18 mouse cellular contexts compared by ENCODE assay signal in the genomic region with DNA sequence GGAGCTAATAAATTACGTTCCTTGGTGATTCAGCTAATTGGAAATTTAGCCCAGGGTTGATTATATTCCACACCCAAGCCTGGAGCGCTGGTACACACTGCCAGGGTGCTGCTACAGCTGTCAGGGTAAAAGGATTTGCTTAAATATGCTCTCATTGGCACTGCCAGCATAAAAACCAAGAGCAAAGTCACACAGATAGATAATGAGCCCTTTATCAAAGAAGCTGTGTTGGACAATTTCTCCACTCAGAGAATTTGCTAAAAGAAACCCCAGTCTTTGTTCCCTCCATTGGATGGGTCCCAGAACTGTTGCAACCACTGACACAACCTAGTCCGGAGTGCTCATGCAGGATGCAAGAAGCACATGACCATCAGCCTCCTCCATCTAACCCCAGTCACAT. TPM values are rescaled to one million over a fixed set of nuclear protein-coding genes. Genes with fewer than 3 reads are reported as not detected.
DNase-seq lines count a peak whose midpoint lies in the region; ATAC-seq lines count a peak whose summit lies in the region.
"Had no signal": no experiment of that assay in that cellular context is flagged by ENCODE, and none has a peak within 500 bp of the region (broad histone marks: within the 10 kb centered on the region; RNA-seq: fewer than 3 reads in every experiment).

No protein-coding gene starts in this region.

- intact Hi-C loops in heart, postnatal 36 days (cut with DNase I): no loop called here
- intact Hi-C loops in left cerebral cortex, postnatal 10 days (cut with DNase I): no loop called here

- no peak for ATAC-seq in megakaryocyte, adult 5-6 weeks (ENCODE audit: poor library complexity, severe bottlenecking)

- peak; percentile 87 for DNase-seq in heart, adult 11 months
- DNase-seq in heart, postnatal 36 days: no peak
- DNase-seq in left cerebral cortex, adult 9 months (ENCODE audit: low spot score in 2 of 2): peak; percentile 42 to 58
- no peak for DNase-seq in left cerebral cortex, postnatal 10 days (ENCODE audit: extremely low spot score in 1 of 2, low spot score in 2 of 2)
- DNase-seq in brain, adult 2 months (ENCODE audit: low read depth, low spot score): peak; percentile 92
- DNase-seq in layer of hippocampus, adult 9-10 months (ENCODE audit: low spot score): peak; percentile 29
- DNase-seq: adrenal gland, postnatal 10 days; cerebellum, postnatal 10 days; gastrocnemius, postnatal 14 days; heart, adult 18-20 months; heart, postnatal 10 days; kidney, adult 9 months; kidney, postnatal 14 days; lung, embryonic 14.5 days; midbrain, embryonic 14.5 days; thymus, adult 18-20 months; thymus, postnatal 36 days had no signal

RNA-seq across cellular contexts. Expression of gene Pik3r1, which starts 9.8 kb away (rescaled TPM):
- total RNA-seq in heart, postnatal 36 days (2021): 100 to 1,000 TPM; 102 to 142 TPM
- total RNA-seq in left cerebral cortex, postnatal 10 days (2021): 100 to 1,000 TPM; 142 to 147 TPM
- 67.7 and 93.8 TPM in 2 replicates for total RNA-seq in megakaryocyte, adult 5-6 weeks (2015)
- 56.5 and 69.6 TPM in 2 replicates for total RNA-seq in megakaryocyte, adult 5-6 weeks (2017)

Comparison
In these comparisons a context has a peak if more than half of its experiments do, and no peak if none do; other contexts are left out.
1. DNase-seq: peak in heart, adult 11 months (single experiment), left cerebral cortex, adult 9 months (2 of 2), brain, adult 2 months (single experiment) and layer of hippocampus, adult 9-10 months (single experiment); none in heart, postnatal 36 days (0 of 2) and left cerebral cortex, postnatal 10 days (0 of 2).